Mouse (Mus musculus): ENCODE data around the gene Dock9.

Dock9 gene

GRCm38 (mm10) chr14:121585906-121586765 lies 211.5 kb downstream of the Dock9 start:
- no peak for DNase-seq (ENCODE audit: low spot score in 2 of 2)

DNA sequence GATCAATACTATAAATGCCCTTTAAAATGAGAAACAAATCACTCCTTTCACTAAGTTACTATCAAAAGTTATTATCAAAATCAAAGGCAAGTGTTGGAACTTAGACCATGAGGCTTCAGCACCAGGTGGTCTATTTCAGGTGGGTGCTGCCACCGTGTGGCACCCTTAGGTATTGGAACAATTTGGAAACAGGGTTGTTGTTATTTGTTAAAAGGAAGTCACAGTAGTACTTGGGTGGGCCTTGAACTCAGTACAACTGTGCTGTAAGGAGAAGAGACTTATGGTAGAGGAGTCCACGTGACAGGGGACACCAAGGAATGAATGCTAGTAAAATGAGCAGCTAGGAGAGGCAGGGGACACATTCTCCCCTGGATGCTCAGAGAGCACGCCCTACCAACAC lies 218.6 kb downstream of the Dock9 start:
- DNase-seq (ENCODE audit: low spot score in 2 of 2), result peak; percentile 11 to 52

DNA sequence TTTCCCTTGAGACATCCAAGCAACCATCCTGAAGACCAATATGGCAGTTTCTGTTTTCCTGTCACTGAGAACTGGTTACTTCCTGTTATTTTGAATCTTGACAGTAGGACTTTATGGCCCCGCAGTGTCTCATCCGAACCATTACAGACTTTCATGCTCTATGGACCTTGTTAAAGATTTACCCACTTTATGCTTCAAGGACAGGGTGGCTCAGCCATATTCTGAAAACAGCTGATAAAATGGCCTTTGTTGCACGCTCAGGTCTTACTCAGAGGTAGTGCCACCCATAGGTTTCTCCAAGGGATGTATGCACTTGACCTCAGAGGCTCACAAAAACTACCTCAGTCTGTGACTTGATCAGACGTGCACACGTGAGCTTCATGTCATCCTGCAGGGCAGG lies 224.2 kb downstream of the Dock9 start:
- no peak for DNase-seq (ENCODE audit: low spot score in 2 of 2)

GRCm38 (mm10) chr14:121566794-121567201 lies 230.8 kb downstream of the Dock9 start:
- no peak for DNase-seq (ENCODE audit: low spot score in 2 of 2)

- DNase-seq (ENCODE audit: low spot score in 2 of 2), result no peak
These were observed 231.7 kb downstream of the Dock9 start for GRCm38 (mm10) chr14:121565930-121566329.

DNA sequence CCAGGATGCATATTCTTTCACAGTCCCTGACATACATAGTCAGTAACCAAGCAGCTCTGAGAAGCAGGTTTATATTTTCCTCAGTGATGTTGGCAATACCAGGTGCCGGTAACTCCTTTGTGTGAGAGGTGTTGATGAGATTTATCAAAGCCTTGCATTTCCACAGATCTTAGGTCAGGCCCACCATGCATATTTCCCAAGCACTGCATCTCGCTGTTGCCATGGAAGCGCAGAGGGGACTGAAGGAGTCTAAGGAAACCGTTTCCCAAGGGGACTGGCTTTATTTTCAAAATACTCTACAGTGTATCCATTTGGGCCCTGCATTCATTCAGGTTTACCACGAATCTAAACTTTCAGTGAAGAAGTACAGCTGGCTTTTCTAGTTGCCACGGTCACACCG lies 233.0 kb downstream of the Dock9 start:
- DNase-seq (ENCODE audit: low spot score in 2 of 2), result no peak

DNA sequence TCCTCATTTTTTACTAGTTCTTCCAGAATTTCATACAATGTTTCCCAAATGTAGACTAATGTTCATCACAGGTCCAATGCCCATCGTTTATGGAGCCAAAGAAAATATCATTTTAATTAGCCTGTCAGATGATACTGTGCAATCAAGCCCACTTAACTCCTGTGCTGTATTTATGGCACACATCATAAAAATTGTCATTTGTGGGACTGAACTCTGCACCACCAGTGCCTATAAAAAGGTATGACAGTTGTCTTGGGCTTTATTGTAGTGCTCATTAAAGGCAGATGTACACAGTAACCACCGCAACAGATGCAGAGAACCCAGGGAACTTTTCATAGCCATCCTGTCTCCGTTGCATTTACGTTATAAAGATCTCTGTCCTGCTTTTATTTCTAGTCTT lies 233.7 kb downstream of the Dock9 start:
- DNase-seq (ENCODE audit: low spot score in 2 of 2), result no peak

GRCm38 (mm10) chr14:121559026-121559425 lies 238.6 kb downstream of the Dock9 start:
- no peak for DNase-seq (ENCODE audit: low spot score in 2 of 2)

DNA sequence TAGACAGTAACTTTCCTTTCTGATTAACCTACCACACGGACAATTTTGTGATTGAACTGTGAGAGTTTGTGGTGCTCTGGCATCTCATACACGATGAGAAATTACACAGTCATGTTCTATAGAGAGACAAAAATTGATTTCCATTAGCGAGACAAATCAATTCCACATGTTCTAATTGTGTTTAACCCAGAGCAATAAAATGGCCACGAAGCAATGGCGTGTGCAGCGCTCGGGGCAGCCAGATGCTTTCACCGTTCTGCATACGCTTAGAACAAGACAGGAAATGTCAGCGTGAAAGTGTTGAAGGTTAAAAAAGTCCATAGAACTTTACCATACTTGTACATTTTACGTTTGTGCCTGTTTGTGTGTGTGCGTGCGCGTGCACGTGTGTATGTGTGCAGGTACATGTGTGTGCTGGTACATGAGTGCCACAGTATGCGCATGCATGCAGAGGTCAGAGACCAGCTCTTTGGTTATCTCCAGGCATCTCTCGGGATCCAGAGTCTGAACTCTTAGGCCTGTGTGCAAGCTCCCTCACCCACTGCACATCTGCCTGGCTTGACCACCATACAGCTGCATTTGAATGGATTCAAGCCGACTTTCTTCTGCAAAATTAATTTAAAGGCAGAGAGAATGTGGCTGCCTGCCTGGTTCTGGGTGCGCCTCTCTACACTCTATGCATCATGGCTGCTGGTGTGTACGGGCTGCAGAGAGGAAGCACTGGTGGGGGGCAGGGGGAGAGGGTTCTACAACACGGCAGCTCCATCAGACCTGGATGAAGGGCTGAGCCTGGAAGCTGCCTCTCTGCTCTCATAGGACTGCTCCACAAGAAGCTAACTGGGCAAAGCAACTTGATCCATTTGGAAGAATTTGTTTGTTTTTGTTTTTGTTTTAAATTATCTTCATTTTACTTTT lies 241.0 kb downstream of the Dock9 start:
- DNase-seq (ENCODE audit: low spot score in 2 of 2), result no peak

DNA sequence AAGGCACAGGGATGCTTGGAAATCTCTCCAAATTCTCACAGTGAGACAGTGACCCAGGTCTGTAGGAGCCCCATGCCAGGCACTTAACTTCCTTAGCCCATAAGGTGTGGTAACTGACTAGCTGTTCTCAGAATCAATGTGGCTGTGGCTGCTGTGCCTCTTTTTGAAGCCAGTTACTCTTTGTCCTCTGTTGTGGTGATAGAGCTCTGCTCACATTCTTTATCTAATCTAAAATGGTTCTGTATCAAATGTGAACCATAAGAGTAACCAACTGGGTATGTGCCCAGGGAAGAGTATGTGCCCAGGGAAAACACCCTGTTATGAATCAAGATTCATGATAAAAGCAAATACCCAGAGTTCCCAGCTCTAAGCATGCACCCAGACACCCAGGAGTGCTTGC lies 243.9 kb downstream of the Dock9 start:
- DNase-seq (ENCODE audit: low spot score in 2 of 2), result no peak

DNA sequence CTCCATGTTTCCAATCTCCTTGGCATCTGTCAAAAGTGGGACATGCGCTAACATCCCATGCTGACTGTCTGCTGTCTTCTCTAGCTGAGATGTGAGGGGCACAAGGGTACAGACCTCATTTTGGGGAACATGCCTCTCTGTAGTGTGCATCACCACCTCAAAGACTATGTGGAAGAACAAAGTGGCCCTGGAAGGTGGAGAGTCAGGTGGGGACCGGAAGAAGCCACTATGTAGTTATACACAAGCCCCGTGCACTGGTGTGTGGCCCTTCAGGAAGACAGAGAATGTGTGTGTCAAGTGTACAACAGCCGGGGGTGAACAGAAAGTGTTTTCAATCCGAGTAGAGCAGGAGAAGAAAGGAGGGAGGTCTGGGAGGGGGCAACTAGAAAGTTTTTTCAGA lies 245.1 kb downstream of the Dock9 start:
- DNase-seq (ENCODE audit: low spot score in 2 of 2), result no peak

GRCm38 (mm10) chr14:121549834-121550233 lies 247.8 kb downstream of the Dock9 start:
- DNase-seq (ENCODE audit: low spot score in 2 of 2), result no peak

- no peak for DNase-seq (ENCODE audit: low spot score in 2 of 2)
These were observed 249.9 kb downstream of the Dock9 start for GRCm38 (mm10) chr14:121547745-121548144.

- no peak for DNase-seq (ENCODE audit: low spot score in 2 of 2)
These were observed 251.0 kb downstream of the Dock9 start for GRCm38 (mm10) chr14:121546621-121547020.

- DNase-seq (ENCODE audit: low spot score in 2 of 2), result no peak
These were observed 251.9 kb downstream of the Dock9 start for GRCm38 (mm10) chr14:121545551-121546331.

GRCm38 (mm10) chr14:121541262-121541661 lies 256.4 kb downstream of the Dock9 start:
- no peak for DNase-seq (ENCODE audit: low spot score in 2 of 2)

DNA sequence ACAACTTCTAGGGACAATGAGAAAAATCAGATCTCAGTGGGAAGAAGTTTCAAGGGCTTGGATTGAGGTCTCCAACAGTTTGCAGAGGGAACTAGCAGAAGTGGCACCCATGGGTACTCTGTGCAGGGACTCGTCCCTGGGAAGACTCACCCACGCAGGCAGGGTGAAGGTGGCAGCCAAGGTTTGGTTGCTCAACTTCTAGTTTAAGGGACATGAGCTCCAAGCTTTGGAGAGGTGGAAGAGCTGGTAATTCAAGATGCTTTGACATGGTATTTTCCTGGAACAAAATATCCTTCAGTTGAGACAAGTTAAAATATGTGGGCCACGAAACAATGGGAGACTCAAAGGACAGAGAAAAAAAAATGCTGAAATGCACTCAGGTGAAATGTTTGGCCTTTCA lies 263.1 kb downstream of the Dock9 start:
- DNase-seq (ENCODE audit: low spot score in 2 of 2), result no peak

DNA sequence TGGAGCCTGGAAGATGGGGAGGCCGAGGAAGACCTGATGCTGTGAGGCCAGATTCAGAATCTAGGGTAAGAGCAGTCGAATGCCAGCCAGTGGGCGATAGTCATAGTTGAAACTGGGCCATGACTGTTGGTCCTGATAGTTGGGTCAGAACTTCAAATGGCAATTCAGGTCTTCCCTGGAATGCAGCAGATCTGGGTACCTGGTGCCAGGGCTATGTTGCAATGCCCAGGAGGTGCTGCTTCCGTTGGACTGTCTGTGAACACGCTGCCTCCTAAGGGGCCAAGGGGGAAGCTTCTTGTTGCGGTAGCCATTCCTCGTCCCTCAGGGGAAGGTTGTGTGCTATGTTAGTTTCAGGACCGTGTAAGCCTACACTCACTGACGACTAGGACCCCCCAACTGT lies 266.8 kb downstream of the Dock9 start:
- no peak for DNase-seq (ENCODE audit: low spot score in 2 of 2)

- DNase-seq (ENCODE audit: low spot score in 2 of 2), result no peak
These were observed 269.8 kb downstream of the Dock9 start for GRCm38 (mm10) chr14:121527883-121528282.

DNA sequence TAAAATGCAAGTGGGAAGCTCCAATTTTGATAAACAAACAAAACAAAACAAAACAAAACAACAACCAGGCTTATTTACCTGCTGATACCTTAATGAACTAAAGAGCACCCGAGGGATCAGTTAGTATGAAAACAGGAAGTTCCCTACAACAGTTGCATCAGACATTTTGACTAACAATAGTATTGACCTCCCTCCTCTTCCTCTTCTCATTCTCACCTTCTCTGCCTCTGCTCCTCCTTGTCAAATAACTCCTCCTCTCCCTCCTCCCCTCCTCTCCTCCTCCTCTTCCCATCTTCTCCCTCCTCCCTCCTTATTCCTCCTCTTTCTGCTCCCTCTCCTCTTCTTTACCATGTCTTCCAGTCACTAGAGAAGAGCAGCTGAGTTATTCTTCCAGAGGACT lies 270.4 kb downstream of the Dock9 start:
- DNase-seq (ENCODE audit: low spot score in 2 of 2), result no peak

DNA sequence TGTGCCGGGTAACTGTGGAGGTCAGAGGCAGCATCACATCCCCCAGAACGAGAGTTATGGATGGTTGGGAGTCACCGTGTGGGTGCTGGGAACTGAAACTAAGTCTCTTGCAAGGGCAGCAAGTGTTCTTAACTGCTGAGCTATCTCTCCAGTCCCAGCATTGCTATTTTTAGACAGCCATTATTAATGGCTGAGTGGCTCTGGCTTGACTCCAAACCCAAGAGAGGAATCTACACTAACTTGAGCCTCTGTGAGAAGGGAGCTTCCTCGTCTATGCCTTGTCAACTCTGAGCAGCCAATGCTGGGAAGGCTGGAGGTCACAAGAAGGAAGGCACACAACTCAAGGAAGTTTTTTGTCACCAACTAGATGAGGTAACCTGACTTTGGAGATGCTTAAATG lies 275.9 kb downstream of the Dock9 start:
- no peak for DNase-seq (ENCODE audit: low spot score in 2 of 2)

DNA sequence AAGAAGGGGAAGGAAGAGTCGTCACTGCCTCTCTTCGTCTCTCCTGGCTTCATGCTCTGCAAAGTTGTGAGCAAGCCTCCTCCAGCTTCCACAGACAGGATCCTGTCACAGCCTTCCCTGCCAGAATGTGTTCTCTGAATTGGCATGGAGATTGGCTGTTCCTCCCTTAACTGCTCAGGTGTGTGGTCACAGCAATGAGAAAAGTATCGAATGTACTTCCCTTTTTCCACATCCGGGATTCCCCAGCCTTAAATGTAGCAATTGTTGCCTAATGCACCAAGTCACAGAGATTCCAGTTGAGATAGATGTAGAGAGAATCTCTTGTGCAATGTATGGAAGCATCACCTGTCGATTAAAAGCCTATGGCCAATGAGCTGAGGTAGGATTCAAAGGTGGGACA lies 280.8 kb downstream of the Dock9 start:
- no peak for DNase-seq (ENCODE audit: low spot score in 2 of 2)

All from natural killer cell, adult 2 months (primary cell).